Mouse (Mus musculus) Muller cell, postnatal 12 days (primary cell): ENCODE results near the gene Srgap2.

Experiments
- DNase-seq: peaks from one replicate; pipeline ENCODE4 v3.0.0-alpha.2; 2015; ENCODE audit errors: inconsistent ontology term

Gene Srgap2

DNA sequence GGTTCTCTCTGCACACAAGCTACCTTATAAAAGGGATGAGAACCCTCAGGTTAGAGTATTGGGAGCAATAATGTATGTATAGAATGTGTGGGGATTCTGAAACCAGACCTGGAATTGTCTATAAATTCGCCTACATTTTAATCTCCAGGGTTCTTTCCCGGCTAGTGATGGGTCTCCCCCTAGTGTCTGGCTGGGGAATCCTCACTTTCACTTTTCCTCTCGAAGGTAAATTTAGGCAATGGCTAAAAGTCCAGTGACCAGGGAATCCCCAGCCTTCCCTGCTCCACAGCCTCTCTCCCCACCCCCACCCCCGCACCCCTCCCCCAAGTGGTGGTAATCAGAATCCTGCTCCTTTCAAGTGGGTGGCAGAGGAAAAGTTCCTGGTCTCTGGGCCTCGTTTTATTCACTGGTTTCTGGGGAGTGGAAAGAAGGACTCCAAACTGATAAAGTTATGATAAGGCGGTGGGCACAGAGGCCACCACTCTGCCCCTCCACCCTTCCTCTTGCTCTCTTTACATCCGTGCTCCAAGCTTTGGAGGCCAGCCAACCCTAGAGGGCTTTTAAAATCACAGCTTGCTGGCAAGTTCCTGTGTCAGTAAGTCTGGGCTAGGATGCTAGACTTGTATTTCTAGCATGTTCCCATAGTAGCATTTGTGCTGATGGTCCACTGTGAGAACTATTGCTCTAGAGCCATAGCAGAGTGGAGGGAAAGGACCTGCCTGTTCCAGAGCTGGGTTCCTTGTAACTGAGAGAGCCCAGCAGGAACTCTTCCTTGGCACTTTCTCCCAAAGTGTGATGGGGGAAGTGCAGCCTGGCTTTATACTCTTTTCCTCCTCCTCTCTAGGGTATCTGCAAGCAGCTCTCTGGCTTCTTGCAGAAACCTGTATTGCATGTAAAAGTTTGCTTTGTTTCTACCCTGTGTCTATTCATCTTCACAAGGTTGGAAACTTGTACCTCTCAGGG is 280.4 kb downstream of the Srgap2 start:
- peak; percentile 56 for DNase-seq

DNA sequence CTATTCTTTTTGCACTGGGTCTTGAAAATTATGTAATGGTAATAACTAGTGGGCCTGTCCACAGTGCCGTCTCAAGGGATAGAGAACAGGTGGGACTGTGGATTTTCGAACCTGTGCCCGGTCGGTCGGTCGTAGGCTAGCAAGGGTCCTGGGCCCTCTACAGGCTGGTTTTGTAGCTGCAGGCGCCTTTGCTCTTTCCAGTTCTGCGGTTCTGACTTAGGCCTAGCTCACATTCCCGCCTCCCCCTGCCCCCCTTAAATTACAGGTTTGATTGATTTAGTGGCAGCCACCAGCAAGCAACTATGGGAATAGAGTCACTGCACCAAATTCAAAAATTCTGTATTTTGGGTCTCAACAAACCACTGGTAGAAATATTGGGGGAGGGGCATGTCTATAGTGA is 281.2 kb downstream of the Srgap2 start:
- peak; percentile 61 for DNase-seq

- DNase-seq = peak; percentile 82
Observed at GRCm38 (mm10) chr1:131245089-131245856, 281.9 kb downstream of the Srgap2 start, which contains the start of gene Rassf5. Rassf5 (minus strand) TSS chr1:131245258.

DNA sequence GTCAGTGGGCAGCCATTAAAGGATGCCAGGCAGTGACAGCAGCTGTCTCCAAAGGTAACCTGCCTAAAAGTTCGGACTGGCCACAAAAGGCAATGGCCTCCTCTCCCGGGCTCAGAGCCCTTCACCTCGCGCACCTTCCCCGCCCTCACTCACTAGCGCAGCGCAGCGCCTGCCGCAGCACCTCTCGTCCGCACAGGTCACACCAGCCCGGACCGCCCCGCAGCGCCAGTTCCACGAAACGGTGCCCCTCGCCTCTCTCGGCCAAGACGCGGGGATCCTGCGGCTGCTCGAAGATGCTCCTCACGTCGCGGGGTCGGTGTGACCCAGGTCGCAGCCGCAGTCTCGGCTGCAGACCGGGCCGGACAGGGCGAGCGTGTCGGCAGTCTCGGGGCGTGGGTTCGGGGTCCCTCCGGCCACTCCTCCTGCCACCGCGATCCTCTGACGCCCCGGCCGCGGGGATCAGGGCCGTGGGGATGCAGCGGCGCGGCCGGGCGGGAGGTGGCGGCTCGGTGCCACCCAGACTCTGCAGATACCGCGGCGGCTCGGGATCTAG is 282.5 kb downstream of the Srgap2 start:
- DNase-seq = no peak

DNA sequence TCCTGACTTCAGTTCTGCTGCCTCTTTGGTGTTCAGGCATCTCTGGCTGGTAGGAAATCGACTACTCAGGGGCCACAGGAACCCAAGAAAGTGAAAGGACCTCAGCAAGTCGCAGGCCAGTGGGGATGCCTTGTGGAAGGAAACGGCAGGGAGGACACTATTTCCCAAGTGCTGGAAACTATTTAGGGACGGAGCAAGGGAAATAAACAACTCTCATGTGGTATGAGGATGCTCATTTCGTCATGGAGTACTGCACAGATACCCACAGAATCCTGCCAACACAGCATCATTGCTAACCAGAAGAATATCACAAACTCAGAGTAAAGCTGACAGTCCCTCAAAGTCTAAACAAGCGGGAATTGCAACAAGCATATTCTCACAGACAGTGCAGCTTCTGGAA is 284.2 kb downstream of the Srgap2 start:
- DNase-seq = no peak

GRCm38 (mm10) chr1:131239576-131240193 is 287.5 kb downstream of the Srgap2 start:
- peak; percentile 21 for DNase-seq

DNA sequence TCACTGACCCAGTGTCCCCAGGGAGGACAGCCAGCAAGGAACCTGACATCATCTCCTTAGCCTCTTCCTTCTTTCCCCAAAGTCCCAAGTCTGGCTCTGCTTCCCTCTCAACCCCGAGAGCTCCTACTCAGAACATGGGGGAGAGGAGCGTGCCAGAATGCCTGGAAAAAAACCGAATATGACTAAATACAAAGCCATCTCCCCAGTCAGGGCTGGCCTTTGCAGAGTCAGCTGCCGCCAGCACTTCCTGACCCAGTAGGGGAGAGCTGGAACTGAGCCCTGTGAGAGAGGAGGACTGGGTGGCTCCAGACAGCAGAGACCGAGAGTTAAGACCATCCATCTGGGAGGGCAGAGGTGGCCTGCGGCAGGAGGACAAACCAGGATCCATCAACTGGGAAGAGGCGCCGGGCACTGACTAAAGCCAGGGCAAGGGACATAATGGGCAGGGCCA is 288.2 kb downstream of the Srgap2 start:
- DNase-seq = peak; percentile 72

DNA sequence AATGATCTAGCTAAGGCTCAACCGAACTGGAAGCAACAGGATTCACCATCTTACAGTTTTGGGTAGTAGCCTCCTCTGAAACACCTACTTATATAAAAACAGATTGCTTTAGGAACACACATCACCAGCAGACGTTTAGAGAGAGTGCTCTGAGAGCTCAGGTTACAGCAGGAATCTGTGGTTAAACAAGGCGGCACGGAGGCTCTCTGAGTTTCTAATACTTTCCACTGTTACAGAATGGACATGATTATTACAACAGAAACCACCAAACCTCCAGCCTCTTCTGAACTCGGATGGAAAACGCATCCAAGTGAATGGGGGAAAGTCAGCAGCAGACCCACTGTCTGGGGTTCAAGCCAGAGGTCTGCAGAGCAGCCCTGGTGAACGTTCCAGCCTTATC is 291.1 kb downstream of the Srgap2 start:
- no peak for DNase-seq
